Mouse (Mus musculus) midbrain, embryonic 12.5 days (tissue): ENCODE measurements at regions not wholly inside any gene's neighbourhood (a gene's known extent, or its start where the extent isn't known, plus 50 kb on each side); places are given as distances from the start of the nearest gene placed in this dataset.
A peak's percentile ranks its signal among the peaks of the same experiment; 100 is the strongest.
"Not testable (repeated sequence)": the region's sequence is repeated elsewhere in the genome, so short reads cannot be mapped to it uniquely, and the experiment has no call there.

Source experiments
- ATAC-seq: fragments of 200-750 bp; cut with Nextera tagmentation; 2 replicates; pipeline ENCODE4 v1.8.0; 2017; ENCODE audit warnings: low read depth, moderate TSS enrichment, moderate library complexity; ENCODE audit not compliant: low FRiP score
- H3K27ac ChIP-seq: fragments of 300-500 bp; sonication (generic); replicated peaks from 2 replicates; pipeline ENCODE4 v1.5.1; 2016; ENCODE audit warnings: mild to moderate bottlenecking
- H3K27me3 ChIP-seq: fragments of 300-500 bp; sonication (generic); 2 replicates; pipeline ENCODE4 v1.6.1; 2016; ENCODE audit warnings: mild to moderate bottlenecking
- H3K36me3 ChIP-seq: fragments of 300-500 bp; sonication (generic); 2 replicates; pipeline ENCODE4 v1.6.1; 2016
- H3K4me1 ChIP-seq: fragments of 300-500 bp; sonication (generic); 2 replicates; pipeline ENCODE4 v1.6.1; 2016
- H3K4me2 ChIP-seq: fragments of 300-500 bp; sonication (generic); replicated peaks from 2 replicates; pipeline ENCODE4 v1.6.1; 2016; ENCODE audit warnings: mild to moderate bottlenecking, moderate library complexity
- H3K4me3 ChIP-seq: fragments of 300-500 bp; sonication (generic); 2 replicates; pipeline ENCODE4 v1.5.1; 2016; ENCODE audit warnings: mild to moderate bottlenecking
- H3K9ac ChIP-seq: fragments of 300-500 bp; sonication (generic); replicated peaks from 2 replicates; pipeline ENCODE4 v1.6.1; 2016; ENCODE audit warnings: mild to moderate bottlenecking, moderate library complexity
- H3K9me3 ChIP-seq: fragments of 300-500 bp; sonication (generic); 2 replicates; pipeline ENCODE4 v1.6.1; 2016; ENCODE audit warnings: mild to moderate bottlenecking
- WGBS: fragments of 180-500 bp; shearing (Covaris S2); methylation state at CpG from one replicate; pipeline ENCODE4 v1.1.7; 2016; 5-methylcytosine and 5-hydroxymethylcytosine counted together

DNA sequence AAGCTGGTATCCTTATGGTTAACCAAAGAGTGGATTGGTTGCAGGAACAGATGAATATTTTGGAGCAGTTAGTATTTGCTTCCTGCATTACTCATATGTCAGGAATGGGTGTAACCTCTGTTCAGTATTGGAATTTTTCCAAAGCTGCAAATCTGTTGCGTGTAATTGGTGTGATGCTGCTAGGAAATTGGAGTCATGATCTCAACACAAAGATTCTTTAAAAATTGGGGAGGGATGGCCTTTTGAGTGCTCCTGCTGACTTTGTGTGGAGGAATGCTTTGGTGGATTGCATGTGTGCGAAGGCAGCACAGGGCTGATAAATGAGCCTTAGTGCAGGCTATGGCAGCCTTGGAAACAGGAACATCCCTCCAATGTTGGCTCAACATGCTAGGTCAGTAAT lies 331.2 kb upstream of the Htr2a start:
- H3K4me2 ChIP-seq, H3K27me3 ChIP-seq, ATAC-seq, H3K27ac ChIP-seq, H3K9me3 ChIP-seq, H3K9ac ChIP-seq, H3K4me3 ChIP-seq, H3K36me3 ChIP-seq, H3K4me1 ChIP-seq: not testable (repeated sequence)
- 87% methylated on average over 2 of the region's 2 CpGs for WGBS

- Histone ChIP-seq H3K27me3 (no peaks in the 10 kb centered on the region), H3K4me1 (no peaks in the 10 kb centered on the region), H3K4me2 (no peak overlapping the region), H3K9ac (no peak overlapping the region), H3K4me3 (no peak overlapping the region), H3K36me3 (no peaks in the 10 kb centered on the region), H3K27ac (no peak overlapping the region), H3K9me3 (no peaks in the 10 kb centered on the region)
- no peak for ATAC-seq
- WGBS: 94% methylated on average over 1 of the region's 1 CpGs
Measured at GRCm38 (mm10) chr14:74327291-74327690, 313.3 kb upstream of the Htr2a start.

DNA sequence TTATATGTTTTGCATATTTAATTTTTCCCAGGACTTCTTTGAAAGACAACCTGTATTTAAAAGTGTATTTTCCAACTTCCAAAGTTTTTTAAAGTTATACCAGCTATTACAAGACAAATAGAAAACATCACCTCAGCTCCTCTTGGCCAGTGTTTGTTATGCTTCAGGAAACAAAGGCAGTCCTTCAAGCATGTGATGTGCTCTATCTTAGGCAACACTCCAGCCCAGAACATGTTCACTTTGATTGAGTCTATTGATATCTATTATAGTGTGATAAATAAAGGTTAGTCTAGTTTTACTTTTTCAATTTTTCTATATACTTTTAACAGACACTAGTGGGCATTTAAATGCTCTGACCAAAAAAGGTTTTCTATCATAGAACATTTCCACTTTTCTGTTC lies 289.9 kb upstream of the Htr2a start:
- ATAC-seq: no peak
- Histone ChIP-seq H3K27ac (no peak overlapping the region), H3K9me3 (no peaks in the 10 kb centered on the region), H3K4me1 (no peaks in the 10 kb centered on the region), H3K4me3 (no peak overlapping the region), H3K9ac (no peak overlapping the region), H3K36me3 (no peaks in the 10 kb centered on the region), H3K4me2 (no peak overlapping the region), H3K27me3 (no peaks in the 10 kb centered on the region)

DNA sequence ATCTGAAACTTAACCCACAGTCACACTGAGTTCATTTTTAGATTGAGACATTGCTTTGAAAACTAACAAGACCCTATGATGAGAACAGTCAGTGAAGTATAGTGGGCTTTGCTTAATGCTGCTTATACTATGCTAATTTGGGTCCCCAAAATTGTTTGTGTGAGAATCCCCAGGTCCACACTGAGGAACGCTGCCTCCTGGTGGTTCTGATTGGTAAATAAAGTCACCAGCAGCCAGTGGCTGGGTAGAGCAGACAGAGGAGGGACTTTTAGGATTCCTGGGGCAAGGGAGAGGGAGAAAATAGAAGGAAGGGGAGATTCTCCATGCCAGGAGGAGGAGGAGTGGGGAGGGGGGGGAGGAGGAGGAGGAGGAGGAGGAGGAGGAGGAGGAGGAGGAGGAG lies 288.4 kb upstream of the Htr2a start:
- Histone ChIP-seq H3K4me1 (no peaks in the 10 kb centered on the region), H3K4me3 (no peak overlapping the region), H3K4me2 (no peak overlapping the region), H3K9me3 (no peaks in the 10 kb centered on the region), H3K27ac (no peak overlapping the region), H3K36me3 (no peaks in the 10 kb centered on the region), H3K27me3 (no peaks in the 10 kb centered on the region), H3K9ac (no peak overlapping the region)
- WGBS: 54% methylated on average over 1 of the region's 1 CpGs
- no peak for ATAC-seq

DNA sequence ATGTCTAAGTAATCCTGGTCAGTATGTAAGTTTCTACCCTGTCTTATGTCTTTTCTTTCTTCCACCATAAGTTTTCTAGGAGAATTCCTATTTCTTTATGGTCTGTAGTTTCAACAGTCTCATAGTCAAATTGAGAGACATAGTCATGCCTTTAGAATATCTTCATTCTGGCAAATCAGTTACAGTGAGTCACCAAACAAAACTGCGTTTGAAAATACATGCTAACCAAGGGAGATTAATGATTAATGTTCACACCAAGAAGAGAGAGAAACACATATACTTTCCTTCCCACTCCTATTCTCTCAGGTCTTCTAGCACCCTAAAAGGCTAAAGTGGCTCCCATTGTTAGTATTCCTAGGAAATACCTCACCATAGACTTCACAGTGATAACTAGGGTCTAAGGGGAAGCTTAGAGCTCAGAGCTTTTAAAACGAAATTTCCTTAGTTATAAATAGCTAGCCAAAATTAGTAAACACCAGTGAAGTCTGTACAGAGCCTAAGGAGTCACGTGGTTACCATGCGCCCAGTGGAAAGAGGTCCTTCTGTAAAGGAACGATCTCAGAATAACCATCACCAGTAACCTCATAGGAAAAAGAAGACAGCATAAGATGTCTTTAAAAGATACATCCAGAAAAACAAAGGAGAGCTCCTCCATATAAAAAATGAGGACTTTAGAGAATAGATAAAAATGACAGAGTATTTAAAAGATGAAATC lies 281.8 kb upstream of the Htr2a start:
- no peak overlapping the region for H3K4me2 ChIP-seq
- no peaks in the 10 kb centered on the region for H3K9me3 ChIP-seq
- ATAC-seq: no peak
- H3K4me3 ChIP-seq: no peak overlapping the region
- H3K27me3 ChIP-seq: no peaks in the 10 kb centered on the region
- H3K4me1 ChIP-seq: peaks cover 6% of the 10 kb centered on the region; the same call in 1 of the 2 replicates
- no peaks in the 10 kb centered on the region for H3K36me3 ChIP-seq
- WGBS: 86% methylated on average over 5 of the region's 5 CpGs
- no peak overlapping the region for H3K9ac ChIP-seq
- no peak overlapping the region for H3K27ac ChIP-seq

DNA sequence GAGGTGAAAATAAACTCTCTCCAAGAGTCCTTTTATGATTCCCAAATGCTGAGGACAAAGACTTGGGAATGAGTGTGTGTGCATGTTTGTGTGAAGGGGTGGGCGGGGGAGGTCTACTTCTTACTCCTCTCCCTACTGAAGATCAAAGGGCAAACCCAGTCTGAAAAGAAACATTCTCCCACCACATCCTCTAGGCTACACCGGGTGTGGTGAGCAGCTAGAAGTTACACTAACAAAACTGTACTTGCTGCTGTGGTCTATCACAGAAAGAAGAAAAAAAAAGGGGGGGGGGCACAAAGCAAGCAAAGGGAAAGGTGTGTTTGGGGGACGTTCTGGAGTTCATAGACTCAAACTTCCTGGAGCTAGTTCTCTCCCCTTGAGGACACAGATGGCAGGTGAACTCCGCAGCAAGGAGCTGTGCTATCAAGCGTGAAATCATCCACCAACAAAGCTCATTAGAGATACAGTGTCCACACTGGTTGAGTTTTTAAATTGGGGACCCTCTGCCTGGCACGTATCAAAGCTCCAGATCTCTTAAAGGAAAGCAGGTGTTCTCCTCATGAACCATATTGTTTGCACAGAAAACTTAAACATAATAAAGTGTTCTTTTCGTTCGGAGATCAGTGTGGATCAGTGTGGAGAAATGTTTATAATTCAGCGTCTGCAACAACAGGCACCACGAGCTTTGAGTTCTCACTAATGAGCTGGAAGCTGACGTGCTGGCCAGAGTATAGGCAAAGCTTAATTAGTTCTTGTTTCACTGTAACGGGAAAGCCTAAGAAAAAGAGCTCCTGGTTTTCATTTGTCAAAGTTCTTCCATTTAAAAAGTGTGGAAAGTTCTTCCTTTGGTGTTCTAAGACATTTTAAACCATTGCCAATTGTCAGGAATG lies 280.7 kb upstream of the Htr2a start:
- Histone ChIP-seq H3K9me3 (no peaks in the 10 kb centered on the region), H3K27me3 (no peaks in the 10 kb centered on the region), H3K4me3 (no peak overlapping the region), H3K4me2 (no peak overlapping the region), H3K36me3 (no peaks in the 10 kb centered on the region), H3K27ac (no peak overlapping the region), H3K4me1 (peaks cover 6% of the 10 kb centered on the region; the same call in 1 of the 2 replicates), H3K9ac (no peak overlapping the region)
- 56% methylated on average over 12 of the region's 12 CpGs for WGBS
- ATAC-seq: peak; percentile 60; the same call in 1 of the 2 replicates

DNA sequence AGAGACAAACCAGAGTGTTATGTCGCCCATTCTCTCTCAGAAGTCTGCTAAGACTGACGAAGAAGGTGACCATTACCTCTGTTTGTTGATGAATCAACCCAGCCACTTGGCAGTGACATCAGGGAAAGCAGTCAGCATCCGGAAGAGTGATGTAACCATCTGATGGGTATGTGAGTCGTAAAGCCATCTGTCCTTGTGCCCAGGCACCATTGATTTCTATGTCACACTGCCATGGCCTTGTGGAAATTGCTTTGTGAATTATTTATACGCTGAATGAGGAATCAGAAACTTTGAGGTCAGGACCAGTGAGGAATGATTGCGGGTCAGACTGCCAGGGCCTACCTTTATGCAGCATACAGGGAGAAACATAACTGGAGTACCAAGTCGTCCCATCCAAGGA lies 256.2 kb upstream of the Htr2a start:
- Histone ChIP-seq H3K4me1 (no peaks in the 10 kb centered on the region), H3K9ac (no peak overlapping the region), H3K27me3 (no peaks in the 10 kb centered on the region), H3K9me3 (no peaks in the 10 kb centered on the region), H3K4me2 (no peak overlapping the region), H3K4me3 (no peak overlapping the region), H3K36me3 (no peaks in the 10 kb centered on the region), H3K27ac (no peak overlapping the region)
- WGBS: 84% methylated on average over 7 of the region's 7 CpGs
- ATAC-seq: no peak

DNA sequence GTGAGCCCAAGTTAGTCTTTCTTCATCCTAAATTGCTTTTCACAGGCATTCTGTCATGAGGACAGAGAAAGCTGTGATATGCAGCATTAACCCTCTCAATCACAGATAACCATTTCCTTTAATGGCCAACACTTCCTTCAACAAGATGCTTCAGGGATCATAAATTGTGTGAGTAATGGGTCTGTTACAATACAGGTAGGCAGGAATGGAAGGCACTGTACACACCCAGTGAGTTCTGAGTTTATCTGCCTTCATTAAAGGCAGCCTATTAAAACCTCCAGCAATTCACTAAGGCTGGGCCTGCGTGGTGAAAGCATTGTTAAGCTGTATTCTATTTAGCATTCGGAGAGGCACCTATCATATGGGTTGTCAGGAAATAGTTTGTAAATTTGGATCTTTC lies 248.2 kb upstream of the Htr2a start:
- no peaks in the 10 kb centered on the region for H3K9me3 ChIP-seq
- ATAC-seq: no peak
- H3K4me1 ChIP-seq: no peaks in the 10 kb centered on the region
- no peak overlapping the region for H3K27ac ChIP-seq
- no peak overlapping the region for H3K4me2 ChIP-seq
- WGBS: 80% methylated on average over 2 of the region's 2 CpGs
- no peak overlapping the region for H3K4me3 ChIP-seq
- H3K36me3 ChIP-seq: no peaks in the 10 kb centered on the region
- H3K27me3 ChIP-seq: no peaks in the 10 kb centered on the region
- H3K9ac ChIP-seq: no peak overlapping the region

DNA sequence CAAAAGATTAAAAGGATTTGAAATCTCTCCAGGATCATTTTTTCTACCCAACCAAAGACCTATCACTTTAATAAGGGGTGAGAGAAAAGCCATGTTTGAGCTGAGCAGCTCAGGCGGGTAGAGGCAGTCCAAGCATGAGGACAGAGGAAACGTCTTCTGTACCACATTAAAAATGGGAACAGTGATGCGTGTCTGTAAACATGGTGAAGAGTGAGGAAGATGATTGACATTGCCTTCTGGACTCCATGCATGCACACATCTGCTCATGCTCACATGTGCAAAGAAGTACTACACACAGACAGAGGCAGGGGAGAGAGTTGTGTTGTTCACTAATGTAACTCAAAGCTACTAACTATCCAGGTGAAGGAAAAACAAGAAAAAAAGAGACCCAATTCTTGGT lies 243.4 kb upstream of the Htr2a start:
- Histone ChIP-seq H3K36me3 (no peaks in the 10 kb centered on the region), H3K27me3 (no peaks in the 10 kb centered on the region), H3K4me3 (no peak overlapping the region), H3K4me2 (no peak overlapping the region), H3K27ac (no peak overlapping the region), H3K9ac (no peak overlapping the region), H3K9me3 (no peaks in the 10 kb centered on the region), H3K4me1 (no peaks in the 10 kb centered on the region)
- ATAC-seq: no peak
- WGBS: 84% methylated on average over 3 of the region's 3 CpGs

GRCm38 (mm10) chr14:74409441-74409840 lies 231.2 kb upstream of the Htr2a start:
- H3K36me3 ChIP-seq: no peaks in the 10 kb centered on the region
- WGBS: 74% methylated on average over 1 of the region's 1 CpGs
- no peak for ATAC-seq
- H3K4me2 ChIP-seq: no peak overlapping the region
- H3K9me3 ChIP-seq: no peaks in the 10 kb centered on the region
- H3K9ac ChIP-seq: no peak overlapping the region
- H3K27me3 ChIP-seq: no peaks in the 10 kb centered on the region
- H3K27ac ChIP-seq: no peak overlapping the region
- H3K4me1 ChIP-seq: no peaks in the 10 kb centered on the region
- no peak overlapping the region for H3K4me3 ChIP-seq

GRCm38 (mm10) chr14:74428226-74428625 lies 212.4 kb upstream of the Htr2a start:
- no peak for ATAC-seq
- 75% methylated on average over 3 of the region's 3 CpGs for WGBS
- no peak overlapping the region for H3K4me2 ChIP-seq
- no peak overlapping the region for H3K4me3 ChIP-seq
- H3K27me3 ChIP-seq: no peaks in the 10 kb centered on the region
- no peaks in the 10 kb centered on the region for H3K36me3 ChIP-seq
- no peak overlapping the region for H3K9ac ChIP-seq
- H3K27ac ChIP-seq: no peak overlapping the region
- H3K9me3 ChIP-seq: no peaks in the 10 kb centered on the region
- H3K4me1 ChIP-seq: no peaks in the 10 kb centered on the region

GRCm38 (mm10) chr14:74464027-74464682 lies 176.5 kb upstream of the Htr2a start:
- WGBS: 29% methylated on average over 2 of the region's 2 CpGs
- peak; percentile 47; the same call in 1 of the 2 replicates for ATAC-seq
- Histone ChIP-seq H3K9me3 (no peaks in the 10 kb centered on the region), H3K4me2 (no peak overlapping the region), H3K36me3 (no peaks in the 10 kb centered on the region), H3K27ac (no peak overlapping the region), H3K27me3 (no peaks in the 10 kb centered on the region), H3K9ac (no peak overlapping the region), H3K4me3 (no peak overlapping the region), H3K4me1 (0 out of 2 replicates have a peak, but pooled peaks cover 4% of the 10 kb centered on the region)
